Comparison of ENCODE assay signal across 8 mouse cellular contexts in genomic region chr1:155811995-155812580, GRCm38 (mm10). TPM values are rescaled to one million over a fixed set of nuclear protein-coding genes. Genes with fewer than 3 reads are reported as not detected.
DNase-seq lines count a peak whose midpoint lies in the region; ATAC-seq and TF ChIP-seq lines count a peak whose summit lies in the region.

No protein-coding gene starts in this region.

- no peak for TF ChIP-seq POLR2A in bone marrow macrophage, adult 2 months (IDR thresholded peaks at IDR 0.05; ENCODE audit: borderline replicate concordance, low read depth, low read length)

- peaks cover 10% of the 10 kb centered on the region; the same call in 1 of the 2 replicates for H3K4me1 ChIP-seq in kidney, embryonic 14.5 days (ENCODE audit: control insufficient read depth, insufficient read depth, low read length)
- peaks cover 20% of the 10 kb centered on the region for H3K4me1 ChIP-seq in bone marrow macrophage, adult 2 months (ENCODE audit: control insufficient read depth, insufficient read depth, low read length)
- peaks cover 23% of the 10 kb centered on the region for H3K4me1 ChIP-seq in hindbrain, embryonic 16.5 days (ENCODE audit: control insufficient read depth, insufficient read depth, low read depth, low read length)
- peaks cover 23% of the 10 kb centered on the region for H3K4me1 ChIP-seq in midbrain, embryonic 14.5 days (ENCODE audit: control insufficient read depth, insufficient read depth, low read length)

- ATAC-seq in kidney, embryonic 14.5 days (ENCODE audit: low FRiP score, low TSS enrichment), result no peak; the same call in 1 of the 2 replicates
- ATAC-seq in hindbrain, embryonic 16.5 days, result peak; percentile 34
- no peak for ATAC-seq in midbrain, embryonic 14.5 days (ENCODE audit: low FRiP score, low TSS enrichment)

- no peak for DNase-seq in kidney, adult 9 months
- DNase-seq in midbrain, embryonic 14.5 days, result no peak
- DNase-seq in urinary bladder, adult 18-20 months (ENCODE audit: low spot score in 2 of 2), result no peak
- no peak for DNase-seq in left cerebral cortex, postnatal 36 days (ENCODE audit: low spot score in 2 of 2)
- DNase-seq in ovary, postnatal 14 days (ENCODE audit: low spot score), result no peak

- H3K9me3 ChIP-seq in kidney, embryonic 14.5 days (ENCODE audit: control insufficient read depth, low read length), result no peaks in the 10 kb centered on the region
- no peaks in the 10 kb centered on the region for H3K9me3 ChIP-seq in hindbrain, embryonic 16.5 days (ENCODE audit: control insufficient read depth, low read length)
- no peaks in the 10 kb centered on the region for H3K9me3 ChIP-seq in midbrain, embryonic 14.5 days (ENCODE audit: control insufficient read depth, low read length)

- peak overlapping the region; percentile 75 for H3K4me3 ChIP-seq in kidney, embryonic 14.5 days (ENCODE audit: low read length)
- peak overlapping the region; percentile 86 for H3K4me3 ChIP-seq in bone marrow macrophage, adult 2 months (ENCODE audit: insufficient read depth, low read length)
- H3K4me3 ChIP-seq in hindbrain, embryonic 16.5 days (ENCODE audit: low read length), result peak overlapping the region; percentile 79
- peak overlapping the region; percentile 71 for H3K4me3 ChIP-seq in midbrain, embryonic 14.5 days (replicated peaks; ENCODE audit: low read depth, low read length)

- H3K9ac ChIP-seq in kidney, embryonic 14.5 days (ENCODE audit: low read depth, low read length), result peak overlapping the region; percentile 59
- H3K9ac ChIP-seq in hindbrain, embryonic 16.5 days (ENCODE audit: low read depth, low read length), result peak overlapping the region; percentile 79
- peak overlapping the region; percentile 77 for H3K9ac ChIP-seq in midbrain, embryonic 14.5 days (replicated peaks; ENCODE audit: low read length)

- intact Hi-C loops in left cerebral cortex, postnatal 36 days (cut with DNase I), result no loop called here

- H3K36me3 ChIP-seq in kidney, embryonic 14.5 days (ENCODE audit: control insufficient read depth, insufficient read depth, low read length), result no peaks in the 10 kb centered on the region
- H3K36me3 ChIP-seq in hindbrain, embryonic 16.5 days (ENCODE audit: control insufficient read depth, insufficient read depth, low read length), result no peaks in the 10 kb centered on the region
- H3K36me3 ChIP-seq in midbrain, embryonic 14.5 days (ENCODE audit: control insufficient read depth, insufficient read depth, low read length), result no peaks in the 10 kb centered on the region

- H3K4me2 ChIP-seq in kidney, embryonic 14.5 days (replicated peaks; ENCODE audit: low read depth, low read length), result peak overlapping the region; percentile 71
- H3K4me2 ChIP-seq in hindbrain, embryonic 16.5 days (ENCODE audit: low read length), result peak overlapping the region; percentile 77
- H3K4me2 ChIP-seq in midbrain, embryonic 14.5 days (ENCODE audit: low read length), result peak overlapping the region; percentile 69

- TF ChIP-seq CTCF in bone marrow macrophage, adult 2 months (IDR thresholded peaks at IDR 0.05; ENCODE audit: low read depth, low read length), result no peak

- WGBS in kidney, embryonic 14.5 days, result 4% methylated on average over 22 of the region's 22 CpGs
- WGBS in hindbrain, embryonic 16.5 days, result 4% methylated on average over 15 of the region's 22 CpGs
- WGBS in midbrain, embryonic 14.5 days, result 5% methylated on average over 22 of the region's 22 CpGs

- H3K27ac ChIP-seq in kidney, embryonic 14.5 days (ENCODE audit: low read depth, low read length), result no peak overlapping the region
- no peak overlapping the region for H3K27ac ChIP-seq in bone marrow macrophage, adult 2 months (ENCODE audit: insufficient read depth, low read depth, low read length)
- H3K27ac ChIP-seq in hindbrain, embryonic 16.5 days (ENCODE audit: low read depth, low read length), result peak overlapping the region; percentile 62; the same call in 1 of the 2 replicates
- no peak overlapping the region for H3K27ac ChIP-seq in midbrain, embryonic 14.5 days (replicated peaks; ENCODE audit: low read depth, low read length)

- H3K27me3 ChIP-seq in kidney, embryonic 14.5 days (ENCODE audit: control insufficient read depth, insufficient read depth, low read length), result no peaks in the 10 kb centered on the region
- H3K27me3 ChIP-seq in hindbrain, embryonic 16.5 days (replicated peaks; ENCODE audit: control insufficient read depth, insufficient read depth, low read length), result no peaks in the 10 kb centered on the region
- H3K27me3 ChIP-seq in midbrain, embryonic 14.5 days (ENCODE audit: control insufficient read depth, insufficient read depth, low read length), result no peaks in the 10 kb centered on the region

RNA-seq across cellular contexts. Expression of gene Qsox1, which starts 0.6 kb away (rescaled TPM):
- 11.0 and 13.5 TPM in 2 replicates for polyA plus RNA-seq in kidney, embryonic 14.5 days (2014; fragmentation: Nextera tagmentation; extraction: Ambion mirVana)
- 15.7 and 20.0 TPM in 2 replicates for polyA plus RNA-seq in bone marrow macrophage, adult 2 months (2012; ENCODE audit: insufficient read depth, insufficient read length, missing spikeins)
- 25.0 and 26.7 TPM in 2 replicates for polyA plus RNA-seq in hindbrain, embryonic 16.5 days (2015; fragmentation: Nextera tagmentation; extraction: Ambion mirVana)
- 7.6 and 11.5 TPM in 2 replicates for polyA plus RNA-seq in midbrain, embryonic 14.5 days (2014; fragmentation: Nextera tagmentation; extraction: Ambion mirVana)
- total RNA-seq in left cerebral cortex, postnatal 36 days (2021), result 10 to 100 TPM; 31.8 to 32.1 TPM
